Mouse (Mus musculus) neural tube, embryonic 13.5 days (tissue): ENCODE measurements around the gene Pkd2. TPM values are rescaled to one million over a fixed set of nuclear protein-coding genes. Genes with fewer than 3 reads are reported as not detected.

ENCODE experiments used
- ATAC-seq: fragments of 200-750 bp; cut with Nextera tagmentation; 2 replicates; pipeline ENCODE4 v1.8.0; 2017; ENCODE audit warnings: low read depth, mild to moderate bottlenecking, moderate TSS enrichment, moderate library complexity
- H3K27ac ChIP-seq: fragments of 300-500 bp; sonication (generic); replicated peaks from 2 replicates; pipeline ENCODE4 v1.5.1; 2015; ENCODE audit warnings: moderate library complexity, mild to moderate bottlenecking, inconsistent platforms
- H3K27me3 ChIP-seq: fragments of 300-500 bp; sonication (generic); 2 replicates; pipeline ENCODE4 v1.6.1; 2015; ENCODE audit warnings: mild to moderate bottlenecking, inconsistent platforms
- H3K36me3 ChIP-seq: fragments of 300-500 bp; sonication (generic); 2 replicates; pipeline ENCODE4 v1.6.1; 2015; ENCODE audit warnings: mild to moderate bottlenecking, inconsistent platforms
- H3K4me1 ChIP-seq: fragments of 300-500 bp; sonication (generic); replicated peaks from 2 replicates; pipeline ENCODE4 v1.6.1; 2015; ENCODE audit warnings: inconsistent platforms
- H3K4me2 ChIP-seq: fragments of 300-500 bp; sonication (generic); 2 replicates; pipeline ENCODE4 v1.6.1; 2015; ENCODE audit warnings: inconsistent platforms, mild to moderate bottlenecking, moderate library complexity
- H3K4me3 ChIP-seq: fragments of 300-500 bp; sonication (generic); 2 replicates; pipeline ENCODE4 v1.5.1; 2015; ENCODE audit warnings: mild to moderate bottlenecking, inconsistent platforms
- H3K9ac ChIP-seq: fragments of 300-500 bp; sonication (generic); 2 replicates; pipeline ENCODE4 v1.6.1; 2015; ENCODE audit warnings: moderate library complexity, mild to moderate bottlenecking, inconsistent platforms
- H3K9me3 ChIP-seq: fragments of 300-500 bp; sonication (generic); 2 replicates; pipeline ENCODE4 v1.6.1; 2016; ENCODE audit warnings: inconsistent platforms
- WGBS: fragments of 180-500 bp; shearing (Covaris S2); methylation state at CpG from one replicate; pipeline ENCODE4 v1.1.7; 2015; 5-methylcytosine and 5-hydroxymethylcytosine counted together
- polyA plus RNA-seq: library from polyadenylated mRNA; unstranded; fragments of >200 nt; fragmentation: Nextera tagmentation; extraction: Ambion mirVana; gene quantifications from 2 replicates; pipeline ENCODE4 v1.2.1, GENCODE M21; 2015

The Pkd2 gene
- 9.4 and 9.6 TPM in 2 replicates for polyA plus RNA-seq

- Histone ChIP-seq H3K4me3 (peak within 1 kb of the TSS; percentile 74), H3K27ac (peak within 1 kb of the TSS; percentile 95), H3K36me3 (peaks cover 9% of the 10 kb centered on the region), H3K9me3 (peaks cover 4% of the 10 kb centered on the region), H3K27me3 (no peaks in the 10 kb centered on the region), H3K4me2 (peak within 1 kb of the TSS; percentile 75), H3K9ac (peak within 1 kb of the TSS; percentile 97), H3K4me1 (peaks cover 31% of the 10 kb centered on the region)
- peak; percentile 81 for ATAC-seq
- WGBS: 14% methylated on average over 37 of the region's 46 CpGs
Measured at GRCm38 (mm10) chr5:104458832-104459705, at the start of gene Pkd2. Pkd2 (plus strand) TSS chr5:104459450.

- no peak overlapping the region for H3K9ac ChIP-seq
- no peaks in the 10 kb centered on the region for H3K9me3 ChIP-seq
- no peaks in the 10 kb centered on the region for H3K27me3 ChIP-seq
- H3K27ac ChIP-seq: no peak overlapping the region
- H3K4me3 ChIP-seq: no peak overlapping the region
- H3K36me3 ChIP-seq: no peaks in the 10 kb centered on the region
- no peaks in the 10 kb centered on the region for H3K4me1 ChIP-seq
- H3K4me2 ChIP-seq: no peak overlapping the region
- no peak for ATAC-seq
- WGBS: 50% methylated on average over 2 of the region's 2 CpGs
Measured at GRCm38 (mm10) chr5:104415999-104416398, 43.3 kb upstream of the Pkd2 start.

GRCm38 (mm10) chr5:104417028-104417427 lies 42.2 kb upstream of the Pkd2 start:
- no peak overlapping the region for H3K27ac ChIP-seq
- no peak for ATAC-seq
- H3K36me3 ChIP-seq: no peaks in the 10 kb centered on the region
- H3K27me3 ChIP-seq: no peaks in the 10 kb centered on the region
- no peak overlapping the region for H3K9ac ChIP-seq
- no peak overlapping the region for H3K4me2 ChIP-seq
- no peak overlapping the region for H3K4me3 ChIP-seq
- no peaks in the 10 kb centered on the region for H3K9me3 ChIP-seq
- WGBS: 65% methylated on average over 3 of the region's 3 CpGs
- no peaks in the 10 kb centered on the region for H3K4me1 ChIP-seq

- H3K9ac ChIP-seq: no peak overlapping the region
- H3K27me3 ChIP-seq: no peaks in the 10 kb centered on the region
- H3K4me3 ChIP-seq: no peak overlapping the region
- no peaks in the 10 kb centered on the region for H3K9me3 ChIP-seq
- H3K4me2 ChIP-seq: no peak overlapping the region
- H3K27ac ChIP-seq: no peak overlapping the region
- 87% methylated on average over 1 of the region's 1 CpGs for WGBS
- no peaks in the 10 kb centered on the region for H3K4me1 ChIP-seq
- H3K36me3 ChIP-seq: no peaks in the 10 kb centered on the region
- ATAC-seq: no peak
Measured at GRCm38 (mm10) chr5:104417721-104418120, 41.5 kb upstream of the Pkd2 start.

- no peaks in the 10 kb centered on the region for H3K4me1 ChIP-seq
- H3K9ac ChIP-seq: no peak overlapping the region
- H3K27ac ChIP-seq: no peak overlapping the region
- H3K36me3 ChIP-seq: no peaks in the 10 kb centered on the region
- no peaks in the 10 kb centered on the region for H3K27me3 ChIP-seq
- H3K9me3 ChIP-seq: no peaks in the 10 kb centered on the region
- H3K4me3 ChIP-seq: no peak overlapping the region
- 80% methylated on average over 2 of the region's 2 CpGs for WGBS
- ATAC-seq: no peak
- H3K4me2 ChIP-seq: no peak overlapping the region
Measured at GRCm38 (mm10) chr5:104422039-104422438, 37.2 kb upstream of the Pkd2 start.

- Histone ChIP-seq H3K4me3 (no peak overlapping the region), H3K4me1 (no peaks in the 10 kb centered on the region), H3K27me3 (no peaks in the 10 kb centered on the region), H3K4me2 (no peak overlapping the region), H3K36me3 (no peaks in the 10 kb centered on the region), H3K9me3 (no peaks in the 10 kb centered on the region), H3K9ac (no peak overlapping the region), H3K27ac (no peak overlapping the region)
- no peak for ATAC-seq
- WGBS: 90% methylated on average over 3 of the region's 3 CpGs
Measured at GRCm38 (mm10) chr5:104423861-104424260, 35.4 kb upstream of the Pkd2 start.

- Histone ChIP-seq H3K4me1 (no peaks in the 10 kb centered on the region), H3K9ac (no peak overlapping the region)
- WGBS: 89% methylated on average over 8 of the region's 8 CpGs
Measured at GRCm38 (mm10) chr5:104425949-104426348, 33.3 kb upstream of the Pkd2 start.

GRCm38 (mm10) chr5:104432886-104433285 lies 26.4 kb upstream of the Pkd2 start:
- Histone ChIP-seq H3K4me3 (no peak overlapping the region), H3K36me3 (no peaks in the 10 kb centered on the region), H3K4me2 (0 out of 2 replicates have a peak overlapping the region, but pooled peaks have one; percentile 3), H3K4me1 (no peaks in the 10 kb centered on the region), H3K9ac (no peak overlapping the region), H3K27ac (no peak overlapping the region), H3K9me3 (no peaks in the 10 kb centered on the region), H3K27me3 (no peaks in the 10 kb centered on the region)
- 40% methylated on average over 12 of the region's 12 CpGs for WGBS
- no peak for ATAC-seq

More at GRCm38 (mm10) chr5:104425949-104426348, 33.3 kb upstream of the Pkd2 start:
- Histone ChIP-seq H3K4me3 (no peak overlapping the region), H3K4me2 (no peak overlapping the region), H3K27me3 (no peaks in the 10 kb centered on the region), H3K36me3 (no peaks in the 10 kb centered on the region), H3K27ac (no peak overlapping the region), H3K9me3 (no peaks in the 10 kb centered on the region)
- ATAC-seq: no peak

GRCm38 (mm10) chr5:104433968-104434565 lies 25.2 kb upstream of the Pkd2 start:
- WGBS: 55% methylated on average over 6 of the region's 6 CpGs
- H3K9me3 ChIP-seq: no peaks in the 10 kb centered on the region
- no peak for ATAC-seq

GRCm38 (mm10) chr5:104434835-104435301 lies 24.4 kb upstream of the Pkd2 start, which contains the start of gene Spp1:
Spp1 (plus strand) TSS chr5:104435118.
- Histone ChIP-seq H3K36me3 (no peaks in the 10 kb centered on the region), H3K4me3 (no peak within 1 kb of the TSS), H3K27me3 (no peaks in the 10 kb centered on the region), H3K9me3 (no peaks in the 10 kb centered on the region), H3K4me2 (no peak within 1 kb of the TSS), H3K27ac (no peak within 1 kb of the TSS), H3K9ac (no peak within 1 kb of the TSS), H3K4me1 (no peaks in the 10 kb centered on the region)
- WGBS: 60% methylated on average over 7 of the region's 7 CpGs
- ATAC-seq: no peak

More at GRCm38 (mm10) chr5:104433968-104434565, 25.2 kb upstream of the Pkd2 start:
- Histone ChIP-seq H3K27ac (no peak overlapping the region), H3K36me3 (no peaks in the 10 kb centered on the region), H3K4me2 (no peak overlapping the region), H3K27me3 (no peaks in the 10 kb centered on the region), H3K9ac (no peak overlapping the region), H3K4me1 (no peaks in the 10 kb centered on the region), H3K4me3 (no peak overlapping the region)

GRCm38 (mm10) chr5:104436406-104437076 lies 22.7 kb upstream of the Pkd2 start:
- no peak overlapping the region for H3K4me2 ChIP-seq
- no peaks in the 10 kb centered on the region for H3K4me1 ChIP-seq
- WGBS: 85% methylated on average over 7 of the region's 7 CpGs
- no peak for ATAC-seq
- no peaks in the 10 kb centered on the region for H3K9me3 ChIP-seq
- no peak overlapping the region for H3K27ac ChIP-seq
- H3K4me3 ChIP-seq: no peak overlapping the region
- H3K9ac ChIP-seq: no peak overlapping the region
- H3K27me3 ChIP-seq: no peaks in the 10 kb centered on the region
- no peaks in the 10 kb centered on the region for H3K36me3 ChIP-seq

- no peak for ATAC-seq
- H3K4me1 ChIP-seq: 0 out of 2 replicates have a peak, but pooled peaks cover 4% of the 10 kb centered on the region
- H3K4me2 ChIP-seq: no peak overlapping the region
- no peaks in the 10 kb centered on the region for H3K9me3 ChIP-seq
- 78% methylated on average over 6 of the region's 6 CpGs for WGBS
- no peaks in the 10 kb centered on the region for H3K27me3 ChIP-seq
- no peak overlapping the region for H3K9ac ChIP-seq
- H3K27ac ChIP-seq: no peak overlapping the region
- no peak overlapping the region for H3K4me3 ChIP-seq
- H3K36me3 ChIP-seq: no peaks in the 10 kb centered on the region
Measured at GRCm38 (mm10) chr5:104442396-104442795, 16.9 kb upstream of the Pkd2 start.
